In the genomic region with DNA sequence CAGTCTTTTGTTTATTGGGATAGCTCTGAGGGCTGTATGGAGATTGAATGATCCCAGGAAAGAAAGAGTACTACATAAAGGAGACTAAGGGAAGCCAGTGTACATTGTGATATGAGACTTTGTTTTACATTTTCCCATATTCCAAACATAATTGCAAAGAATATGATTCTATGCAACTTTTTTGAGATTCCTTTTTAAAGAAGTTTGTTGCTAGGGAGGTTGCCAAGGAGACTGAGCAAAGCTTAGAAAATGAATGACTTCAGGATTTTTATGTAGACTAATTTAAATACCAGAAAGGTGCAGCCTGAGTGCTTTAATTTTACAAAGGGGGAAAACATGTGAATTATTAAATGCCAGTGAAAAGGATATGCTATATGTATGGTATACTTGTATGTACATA, we compare ENCODE assay signal across 26 mouse cellular contexts.
DNase-seq lines count a peak whose midpoint lies in the region; ATAC-seq lines count a peak whose summit lies in the region.
"Had no signal": no experiment of that assay in that cellular context is flagged by ENCODE, and none has a peak within 500 bp of the region (broad histone marks: within the 10 kb centered on the region; RNA-seq: fewer than 3 reads in every experiment).

No protein-coding gene starts in this region.

- H3K4me2 ChIP-seq in forebrain, embryonic 16.5 days (ENCODE audit: low read length): no peak overlapping the region
- no peak overlapping the region for H3K4me2 ChIP-seq in forebrain, embryonic 11.5 days (ENCODE audit: low read depth, low read length, severe bottlenecking)
- H3K4me2 ChIP-seq: embryonic facial prominence, embryonic 12.5 days; forebrain, embryonic 12.5 days; forebrain, embryonic 15.5 days had no signal

- no peak overlapping the region for H3K27ac ChIP-seq in forebrain, embryonic 16.5 days (ENCODE audit: low read length)
- H3K27ac ChIP-seq in forebrain, embryonic 11.5 days (ENCODE audit: low read depth, low read length): no peak overlapping the region
- H3K27ac ChIP-seq in midbrain, embryonic 10.5 days (replicated peaks): no peak overlapping the region
- H3K27ac ChIP-seq: embryonic facial prominence, embryonic 10.5 days; embryonic facial prominence, embryonic 12.5 days; forebrain, embryonic 12.5 days; forebrain, embryonic 15.5 days had no signal

- no peaks in the 10 kb centered on the region for H3K36me3 ChIP-seq in forebrain, embryonic 16.5 days (ENCODE audit: control insufficient read depth, insufficient read depth)
- H3K36me3 ChIP-seq in forebrain, embryonic 11.5 days (ENCODE audit: control insufficient read depth, insufficient read depth, low read length): no peaks in the 10 kb centered on the region
- H3K36me3 ChIP-seq in midbrain, embryonic 10.5 days: no peaks in the 10 kb centered on the region
- H3K36me3 ChIP-seq: embryonic facial prominence, embryonic 10.5 days; embryonic facial prominence, embryonic 12.5 days; forebrain, embryonic 12.5 days; forebrain, embryonic 15.5 days; G1E had no signal

- H3K4me1 ChIP-seq in forebrain, embryonic 16.5 days (replicated peaks; ENCODE audit: control insufficient read depth, insufficient read depth, low read length): no peaks in the 10 kb centered on the region
- no peaks in the 10 kb centered on the region for H3K4me1 ChIP-seq in forebrain, embryonic 11.5 days (replicated peaks; ENCODE audit: control insufficient read depth, insufficient read depth, low read length)
- H3K4me1 ChIP-seq in midbrain, embryonic 10.5 days: no peaks in the 10 kb centered on the region
- H3K4me1 ChIP-seq: embryonic facial prominence, embryonic 10.5 days; embryonic facial prominence, embryonic 12.5 days; forebrain, embryonic 12.5 days had no signal

- no peaks in the 10 kb centered on the region for H3K27me3 ChIP-seq in forebrain, embryonic 16.5 days (replicated peaks; ENCODE audit: control insufficient read depth, insufficient read depth, low read length)
- H3K27me3 ChIP-seq in forebrain, embryonic 11.5 days (ENCODE audit: control insufficient read depth, insufficient read depth, low read length): no peaks in the 10 kb centered on the region
- peaks cover 10% of the 10 kb centered on the region; the same call in 1 of the 2 replicates for H3K27me3 ChIP-seq in midbrain, embryonic 10.5 days (ENCODE audit: low read depth, poor library complexity, severe bottlenecking)
- H3K27me3 ChIP-seq: CH12.LX; embryonic facial prominence, embryonic 12.5 days; forebrain, embryonic 12.5 days; forebrain, embryonic 15.5 days; Patski had no signal

- H3K4me3 ChIP-seq in forebrain, embryonic 16.5 days (replicated peaks; ENCODE audit: low read length): no peak overlapping the region
- no peak overlapping the region for H3K4me3 ChIP-seq in forebrain, embryonic 11.5 days (ENCODE audit: low read depth, low read length)
- H3K4me3 ChIP-seq in midbrain, embryonic 10.5 days: no peak overlapping the region
- H3K4me3 ChIP-seq: embryonic facial prominence, embryonic 10.5 days; embryonic facial prominence, embryonic 12.5 days; forebrain, embryonic 12.5 days; forebrain, embryonic 15.5 days had no signal

- H3K9me3 ChIP-seq in forebrain, embryonic 16.5 days (ENCODE audit: control insufficient read depth, low read length): no peaks in the 10 kb centered on the region
- H3K9me3 ChIP-seq in forebrain, embryonic 11.5 days (ENCODE audit: control insufficient read depth, low read length): no peaks in the 10 kb centered on the region
- no peaks in the 10 kb centered on the region for H3K9me3 ChIP-seq in midbrain, embryonic 10.5 days (replicated peaks)
- H3K9me3 ChIP-seq: embryonic facial prominence, embryonic 10.5 days; embryonic facial prominence, embryonic 12.5 days; forebrain, embryonic 12.5 days; forebrain, embryonic 15.5 days; G1E had no signal

- DNase-seq in forebrain, embryonic 11.5 days (ENCODE audit: low spot score): no peak
- DNase-seq in frontal cortex, postnatal 10 days (ENCODE audit: low spot score in 2 of 2): no peak
- DNase-seq in left cerebral cortex, postnatal 14 days (ENCODE audit: low spot score in 2 of 2): peak; percentile 24 to 41
- no peak for DNase-seq in left cerebral cortex, postnatal 4 days
- DNase-seq in telencephalon, adult 2 months (ENCODE audit: low read depth, low spot score): peak; percentile 74
- DNase-seq in midbrain, embryonic 10.5 days (ENCODE audit: low spot score): no peak
- DNase-seq: adrenal gland, adult 8-10 months; adrenal gland, postnatal 14 days; adrenal gland, postnatal 36 days; B cell, adult 2 months; cerebellum, adult 11-12 months; cerebellum, adult 2 months; cerebellum, adult 9-10 months; cerebellum, postnatal 10 days; cerebellum, postnatal 25 days had no signal

- intact Hi-C loops in left cerebral cortex, postnatal 14 days (cut with DNase I): no loop called here
- intact Hi-C loops in left cerebral cortex, postnatal 4 days (cut with DNase I): no loop called here

- peak; percentile 33; the same call in 1 of the 2 replicates for ATAC-seq in forebrain, embryonic 16.5 days
- ATAC-seq in forebrain, embryonic 11.5 days (replicated peaks; ENCODE audit: low FRiP score): no peak
- ATAC-seq in frontal cortex, adult (ENCODE audit: low TSS enrichment): peak; percentile 86
- ATAC-seq: activated CD4-positive, CD25-positive, alpha-beta regulatory T cell, adult 4 months; CD4-positive, CD25-positive, alpha-beta regulatory T cell, adult 4 months; forebrain, embryonic 15.5 days; Patski had no signal

- no peak overlapping the region for H3K9ac ChIP-seq in forebrain, embryonic 16.5 days (replicated peaks; ENCODE audit: low read depth, low read length)
- H3K9ac ChIP-seq in forebrain, embryonic 11.5 days (ENCODE audit: low read length): no peak overlapping the region
- H3K9ac ChIP-seq: embryonic facial prominence, embryonic 12.5 days; forebrain, embryonic 12.5 days; forebrain, embryonic 15.5 days had no signal

Comparison
In these comparisons a context has a peak if more than half of its experiments do, and no peak if none do; other contexts are left out.
1. DNase-seq: peak in left cerebral cortex, postnatal 14 days (2 of 2) and telencephalon, adult 2 months (single experiment); none in forebrain, embryonic 11.5 days (single experiment), frontal cortex, postnatal 10 days (0 of 2), left cerebral cortex, postnatal 4 days (single experiment) and midbrain, embryonic 10.5 days (single experiment).